ENCODE assay signal across 28 mouse cellular contexts in the genomic region with DNA sequence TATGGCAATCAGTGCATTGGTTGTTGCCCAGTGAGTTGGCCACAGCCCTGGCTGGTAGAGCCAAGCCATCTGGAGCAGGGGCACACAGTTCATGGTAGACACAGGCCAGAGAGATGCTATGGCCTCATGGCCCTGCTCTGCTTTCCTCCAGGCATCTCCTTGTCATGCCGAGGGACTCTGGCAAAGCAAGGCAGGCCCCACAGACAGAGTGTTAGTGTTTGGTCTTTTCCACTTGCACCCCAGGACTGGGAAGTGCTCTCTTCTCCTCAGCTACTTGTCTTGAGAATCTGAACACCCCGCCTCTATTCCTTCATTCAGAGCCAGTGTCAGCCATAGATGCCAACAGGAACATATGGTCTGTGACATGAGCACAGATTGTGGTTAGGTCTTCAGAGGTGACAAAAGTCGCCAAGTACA.
DNase-seq lines count a peak whose midpoint lies in the region; TF ChIP-seq lines count a peak whose summit lies in the region.
"Had no signal": no experiment of that assay in that cellular context is flagged by ENCODE, and none has a peak within 500 bp of the region (broad histone marks: within the 10 kb centered on the region; RNA-seq: fewer than 3 reads in every experiment).

No protein-coding gene starts in this region.

- no peak overlapping the region for H3K27ac ChIP-seq in cerebellum, adult 2 months (ENCODE audit: insufficient read depth, low read length)
- H3K27ac ChIP-seq: forebrain, embryonic 13.5 days; hindbrain, embryonic 12.5 days; hindbrain, postnatal 0 days; liver, embryonic 14.5 days; macrophage; midbrain, embryonic 13.5 days; stomach, embryonic 15.5 days had no signal

- TF ChIP-seq POLR2A in cerebellum, adult 2 months (IDR thresholded peaks at IDR 0.05; ENCODE audit: borderline replicate concordance, insufficient read depth, low read length) = no peak

- 0 out of 2 replicates have a peak, but pooled peaks have one; percentile 8 for TF ChIP-seq CTCF in cerebellum, adult 2 months (IDR thresholded peaks at IDR 0.05; ENCODE audit: borderline replicate concordance, insufficient read depth, low read depth, low read length)

- intact Hi-C loops in heart, postnatal 10 days (cut with DNase I) = no loop called here

- H3K4me3 ChIP-seq in cerebellum, adult 2 months (replicated peaks; ENCODE audit: insufficient read depth, low read depth, low read length) = no peak overlapping the region
- H3K4me3 ChIP-seq: forebrain, embryonic 13.5 days; hindbrain, embryonic 12.5 days; midbrain, embryonic 13.5 days; stomach, embryonic 15.5 days had no signal

- H3K27me3 ChIP-seq in cerebellum, adult 2 months (ENCODE audit: control insufficient read depth, insufficient read depth, low read length) = no peaks in the 10 kb centered on the region
- H3K27me3 ChIP-seq: CH12.LX; forebrain, embryonic 13.5 days; hindbrain, embryonic 12.5 days; midbrain, embryonic 13.5 days; stomach, embryonic 15.5 days had no signal

- DNase-seq in heart, adult 11 months = peak; percentile 54
- no peak for DNase-seq in heart, postnatal 10 days
- peak; percentile 96 for DNase-seq in brain, adult 2 months (ENCODE audit: low read depth, low spot score)
- peak; percentile 88 to 94 for DNase-seq in cerebellum, adult 2 months
- peak; percentile 78 to 91 for DNase-seq in cerebellum, postnatal 14 days
- DNase-seq in right cerebral cortex, adult 2 months (ENCODE audit: low spot score in 2 of 2) = no peak
- DNase-seq in testis, postnatal 14 days (ENCODE audit: low spot score) = no peak
- no peak for DNase-seq in ovary, postnatal 10 days (ENCODE audit: low spot score)
- DNase-seq: adrenal gland, adult 2 months; gastrocnemius, postnatal 14 days; kidney, adult 9 months; kidney, postnatal 10 days; layer of hippocampus, postnatal 36 days; liver; lung, adult 2 months; lung, postnatal 10 days; retina, postnatal 1 day; right cerebral cortex, postnatal 25 days; thymus, adult 18-20 months; thymus, postnatal 25 days had no signal

- peaks cover 22% of the 10 kb centered on the region; the same call in 1 of the 2 replicates for H3K4me1 ChIP-seq in cerebellum, adult 2 months (ENCODE audit: control insufficient read depth, insufficient read depth, low read length)
- H3K4me1 ChIP-seq: hindbrain, embryonic 12.5 days had no signal

- WGBS in cerebellum, adult 2 months = 11% methylated on average over 3 of the region's 3 CpGs

Comparison
In these comparisons a context has a peak if more than half of its experiments do, and no peak if none do; other contexts are left out.
1. DNase-seq: peak in heart, adult 11 months (single experiment), brain, adult 2 months (single experiment), cerebellum, adult 2 months (2 of 2) and cerebellum, postnatal 14 days (2 of 2); none in heart, postnatal 10 days (0 of 2), right cerebral cortex, adult 2 months (0 of 2), testis, postnatal 14 days (single experiment) and ovary, postnatal 10 days (single experiment).